11 mouse cellular contexts compared by ENCODE assay signal in the genomic region with DNA sequence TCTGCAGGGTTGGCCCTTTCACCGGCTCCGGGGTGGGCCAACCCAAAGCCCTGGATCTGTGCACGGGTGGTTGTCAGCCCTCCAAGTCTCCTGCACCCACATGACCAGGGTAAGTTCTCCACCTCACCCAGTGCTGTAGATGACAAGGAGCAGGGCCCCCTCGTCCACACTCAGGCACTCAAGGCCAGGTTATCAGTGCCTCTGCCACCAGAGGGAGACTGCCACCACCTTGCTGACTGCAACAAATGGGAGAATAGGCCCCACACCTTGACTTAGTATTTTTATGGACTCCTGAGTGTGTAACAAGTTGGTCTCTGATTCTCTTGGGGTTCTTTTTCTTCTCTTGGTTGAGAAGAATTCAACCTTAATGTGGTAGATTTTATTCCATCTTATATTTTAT. TPM values are rescaled to one million over a fixed set of nuclear protein-coding genes. Genes with fewer than 3 reads are reported as not detected.
A peak's percentile ranks its signal among the peaks of the same experiment; 100 is the strongest.
DNase-seq lines count a peak whose midpoint lies in the region; ATAC-seq and TF ChIP-seq lines count a peak whose summit lies in the region.
"Had no signal": no experiment of that assay in that cellular context is flagged by ENCODE, and none has a peak within 500 bp of the region (broad histone marks: within the 10 kb centered on the region; RNA-seq: fewer than 3 reads in every experiment).

No protein-coding gene starts in this region.

- in situ Hi-C loops in CH12.LX (cut with MboI; ENCODE audit: low pct_ligation_motif_present, low pct_unique_long_range_greater_than_20kb, low sequenced_read_pairs): no loop called here

- H3K79me2 ChIP-seq in CH12.LX (replicated peaks; ENCODE audit: control insufficient read depth, extremely low read depth, insufficient read depth, poor library complexity, severe bottlenecking): no peaks in the 10 kb centered on the region

- H3K9me3 ChIP-seq in kidney, embryonic 14.5 days (ENCODE audit: control insufficient read depth, low read length): no peaks in the 10 kb centered on the region
- peaks cover under 1% of the 10 kb centered on the region for H3K9me3 ChIP-seq in CH12.LX (replicated peaks; ENCODE audit: low read length)
- H3K9me3 ChIP-seq: midbrain, embryonic 12.5 days had no signal

- TF ChIP-seq RAD21 in CH12.LX (IDR thresholded peaks at IDR 0.05; ENCODE audit: low read depth, low read length): peak; percentile 60

- 68% methylated on average over 4 of the region's 4 CpGs for WGBS in kidney, embryonic 14.5 days

- no peak overlapping the region for H3K9ac ChIP-seq in kidney, embryonic 14.5 days (ENCODE audit: low read depth, low read length)
- H3K9ac ChIP-seq in CH12.LX (ENCODE audit: insufficient read depth, low read depth): no peak overlapping the region
- H3K9ac ChIP-seq: midbrain, embryonic 12.5 days had no signal

- H3K4me2 ChIP-seq in kidney, embryonic 14.5 days (replicated peaks; ENCODE audit: low read depth, low read length): no peak overlapping the region
- no peak overlapping the region for H3K4me2 ChIP-seq in CH12.LX (ENCODE audit: insufficient read depth, low read depth, poor library complexity, severe bottlenecking)
- H3K4me2 ChIP-seq: midbrain, embryonic 12.5 days had no signal

- H3K27me3 ChIP-seq in kidney, embryonic 14.5 days (ENCODE audit: control insufficient read depth, insufficient read depth, low read length): no peaks in the 10 kb centered on the region
- H3K27me3 ChIP-seq in CH12.LX (replicated peaks): no peaks in the 10 kb centered on the region
- H3K27me3 ChIP-seq: midbrain, embryonic 12.5 days had no signal

- TF ChIP-seq EP300 in CH12.LX (IDR thresholded peaks at IDR 0.05; ENCODE audit: low read length): no peak

- TF ChIP-seq POLR2A in CH12.LX (IDR thresholded peaks at IDR 0.05; ENCODE audit: low read depth, low read length): no peak

- TF ChIP-seq CTCF in CH12.LX (conservative IDR thresholded peaks at IDR 0.05 in 1 of 2, IDR thresholded peaks at IDR 0.05 in 1 of 2; ENCODE audit: low read depth in 2 of 2, low read length in 2 of 2): peak in 1 of 2 experiments; percentile 75; a peak in 2 of 4 replicates

- no peak overlapping the region for H3K4me3 ChIP-seq in kidney, embryonic 14.5 days (ENCODE audit: low read length)
- H3K4me3 ChIP-seq in CH12.LX (replicated peaks in 1 of 3; ENCODE audit: low read depth in 2 of 3, low read length in 2 of 3, poor library complexity in 1 of 3): no peak overlapping the region
- H3K4me3 ChIP-seq: midbrain, embryonic 12.5 days had no signal

- ATAC-seq in kidney, embryonic 14.5 days (ENCODE audit: low FRiP score, low TSS enrichment): 0 out of 2 replicates have a peak, but pooled peaks have one; percentile 21
- peak; percentile 65; the same call in 1 of the 2 replicates for ATAC-seq in erythroblast, adult 5-6 weeks (replicated peaks; ENCODE audit: low FRiP score, poor library complexity, severe bottlenecking)
- ATAC-seq in megakaryocyte progenitor cell, adult 5-6 weeks (replicated peaks; ENCODE audit: poor library complexity): peak; percentile 68
- ATAC-seq: forebrain, embryonic 16.5 days had no signal

- dilution Hi-C loops in CH12.LX (cut with MboI; ENCODE audit: extremely low pct_ligation_motif_present, extremely low pct_unique_long_range_greater_than_20kb, low sequenced_read_pairs): no loop called here

- intact Hi-C loops in heart, postnatal 14 days (cut with DNase I): no loop called here

- no peak for DNase-seq in kidney, adult 11 months
- peak; percentile 40 for DNase-seq in CH12.LX (ENCODE audit: extremely low read depth)
- DNase-seq in frontal cortex, postnatal 10 days (ENCODE audit: low spot score in 2 of 2): no peak
- no peak for DNase-seq in cerebellum, adult 9-11 months
- no peak for DNase-seq in heart, postnatal 14 days
- DNase-seq: spleen, adult 18-20 months had no signal

- no peaks in the 10 kb centered on the region for H3K36me3 ChIP-seq in kidney, embryonic 14.5 days (ENCODE audit: control insufficient read depth, insufficient read depth, low read length)
- H3K36me3 ChIP-seq in CH12.LX (replicated peaks in 1 of 2; ENCODE audit: control insufficient read depth in 1 of 2, insufficient read depth in 1 of 2, low read length in 1 of 2): no peaks in the 10 kb centered on the region
- H3K36me3 ChIP-seq: midbrain, embryonic 12.5 days had no signal

- no peak overlapping the region for H3K27ac ChIP-seq in kidney, embryonic 14.5 days (ENCODE audit: low read depth, low read length)
- H3K27ac ChIP-seq in CH12.LX (ENCODE audit: insufficient read depth, low read depth): no peak overlapping the region
- H3K27ac ChIP-seq: midbrain, embryonic 12.5 days had no signal

- no peaks in the 10 kb centered on the region for H3K4me1 ChIP-seq in kidney, embryonic 14.5 days (ENCODE audit: control insufficient read depth, insufficient read depth, low read length)
- peaks cover 5 to 6% of the 10 kb centered on the region in 2 experiments; a peak in 3 of 4 replicates for H3K4me1 ChIP-seq in CH12.LX (ENCODE audit: control insufficient read depth in 1 of 2, insufficient read depth in 2 of 2)

TF ChIP-seq in CH12.LX, 34 proteins besides CTCF, POLR2A, EP300 and RAD21:
- TF ChIP-seq SMC3 (IDR thresholded peaks at IDR 0.05; ENCODE audit: low read depth, low read length) (peak; percentile 65), JUN (IDR thresholded peaks at IDR 0.05; ENCODE audit: insufficient read depth, low read depth, low read length) (no peak)
TF ChIP-seq in CH12.LX: peak in this region for 1.

RNA-seq across cellular contexts. Expression of a gene that starts 2.4 kb away (rescaled TPM):
- 0.17 and 0.18 TPM in 2 replicates for polyA plus RNA-seq in kidney, embryonic 14.5 days (2014; fragmentation: Nextera tagmentation; extraction: Ambion mirVana)
- total RNA-seq in CH12.LX (2012; rRNA removed): 0.04 TPM in 1 of 2 replicates, not detected in the other
- total RNA-seq in CH12.LX (2014; rRNA removed): not detected in 2 replicates
- 0.09 TPM in 1 of 2 replicates, not detected in the other for polyA plus RNA-seq in CH12.LX (2012; ENCODE audit: insufficient read length, low read depth)
- not detected in 2 replicates for total RNA-seq in erythroblast, adult 5-6 weeks (2015; ENCODE audit: low replicate concordance)
- total RNA-seq in erythroblast, adult 5-6 weeks (2017; ENCODE audit: low replicate concordance): not detected in 2 replicates
- total RNA-seq in megakaryocyte progenitor cell, adult 5-6 weeks (2015): not detected in 2 replicates
- total RNA-seq in megakaryocyte progenitor cell, adult 5-6 weeks (2017): 0.07 TPM in 1 of 2 replicates, not detected in the other
- total RNA-seq in heart, postnatal 14 days (2021): under 1 TPM; 0.20 to 0.33 TPM

RNA-seq across cellular contexts. Expression of a gene that starts 13.5 kb away (rescaled TPM):
- polyA plus RNA-seq in kidney, embryonic 14.5 days (2014; fragmentation: Nextera tagmentation; extraction: Ambion mirVana): 66.0 and 90.0 TPM in 2 replicates
- 28.0 and 32.1 TPM in 2 replicates for total RNA-seq in CH12.LX (2012; rRNA removed)
- 89.2 and 107 TPM in 2 replicates for total RNA-seq in CH12.LX (2014; rRNA removed)
- polyA plus RNA-seq in CH12.LX (2012; ENCODE audit: insufficient read length, low read depth): 36.1 and 38.9 TPM in 2 replicates
- total RNA-seq in erythroblast, adult 5-6 weeks (2015; ENCODE audit: low replicate concordance): 39.2 and 53.1 TPM in 2 replicates
- total RNA-seq in erythroblast, adult 5-6 weeks (2017; ENCODE audit: low replicate concordance): 60.8 and 79.1 TPM in 2 replicates
- 59.6 and 62.4 TPM in 2 replicates for total RNA-seq in megakaryocyte progenitor cell, adult 5-6 weeks (2015)
- total RNA-seq in megakaryocyte progenitor cell, adult 5-6 weeks (2017): 58.3 and 63.2 TPM in 2 replicates
- total RNA-seq in heart, postnatal 14 days (2021): 10 to 100 TPM; 57.1 to 58.6 TPM
